Mouse (Mus musculus): ENCODE data around the gene Arpp21. TPM values are rescaled to one million over a fixed set of nuclear protein-coding genes. Genes with fewer than 3 reads are reported as not detected.

Arpp21 gene
- polyA plus RNA-seq, 1 experiment from 2014 or later, result 2.5 TPM

GRCm38 (mm10) chr9:112111610-112112009 lies 124.1 kb downstream of the Arpp21 start:
- H3K4me3 ChIP-seq, result no peak overlapping the region
- 91% methylated on average over 5 of the region's 5 CpGs for WGBS
- no peak for DNase-seq (ENCODE audit: low spot score)
- no peaks in the 10 kb centered on the region for H3K4me1 ChIP-seq (replicated peaks)
- no peaks in the 10 kb centered on the region; the same call in 1 of the 2 replicates for H3K27me3 ChIP-seq (ENCODE audit: insufficient read depth, poor library complexity, severe bottlenecking)
- H3K36me3 ChIP-seq, result no peaks in the 10 kb centered on the region
- no peaks in the 10 kb centered on the region for H3K9me3 ChIP-seq
- H3K27ac ChIP-seq, result no peak overlapping the region

- no peak for DNase-seq (ENCODE audit: low spot score)
- no peaks in the 10 kb centered on the region for H3K36me3 ChIP-seq
- WGBS, result 75% methylated on average over 2 of the region's 2 CpGs
- H3K27ac ChIP-seq, result peak overlapping the region; percentile 60; the same call in 1 of the 2 replicates
- H3K9me3 ChIP-seq, result no peaks in the 10 kb centered on the region
- H3K4me1 ChIP-seq (replicated peaks), result peaks cover 13% of the 10 kb centered on the region
- no peaks in the 10 kb centered on the region for H3K27me3 ChIP-seq (ENCODE audit: insufficient read depth, poor library complexity, severe bottlenecking)
- no peak overlapping the region for H3K4me3 ChIP-seq
Observed at GRCm38 (mm10) chr9:112102852-112103192, 132.9 kb downstream of the Arpp21 start.

GRCm38 (mm10) chr9:112102155-112102851 lies 133.4 kb downstream of the Arpp21 start:
- H3K9me3 ChIP-seq, result no peaks in the 10 kb centered on the region
- peak overlapping the region; percentile 60 for H3K27ac ChIP-seq
- no peaks in the 10 kb centered on the region for H3K36me3 ChIP-seq
- no peak overlapping the region for H3K4me3 ChIP-seq
- WGBS, result 46% methylated on average over 6 of the region's 6 CpGs
- peaks cover 13% of the 10 kb centered on the region for H3K4me1 ChIP-seq (replicated peaks)
- DNase-seq (ENCODE audit: low spot score), result peak; percentile 50
- no peaks in the 10 kb centered on the region for H3K27me3 ChIP-seq (ENCODE audit: insufficient read depth, poor library complexity, severe bottlenecking)

- peaks cover 13% of the 10 kb centered on the region for H3K4me1 ChIP-seq (replicated peaks)
- 66% methylated on average over 3 of the region's 3 CpGs for WGBS
- peak overlapping the region; percentile 16; the same call in 1 of the 2 replicates for H3K27ac ChIP-seq
- H3K36me3 ChIP-seq, result no peaks in the 10 kb centered on the region
- DNase-seq (ENCODE audit: low spot score), result no peak
- H3K27me3 ChIP-seq (ENCODE audit: insufficient read depth, poor library complexity, severe bottlenecking), result no peaks in the 10 kb centered on the region
- H3K9me3 ChIP-seq, result no peaks in the 10 kb centered on the region
- H3K4me3 ChIP-seq, result no peak overlapping the region
Observed at GRCm38 (mm10) chr9:112100841-112101595, 134.7 kb downstream of the Arpp21 start.

- WGBS, result 86% methylated on average over 6 of the region's 6 CpGs
- no peak overlapping the region for H3K27ac ChIP-seq
- DNase-seq (ENCODE audit: low spot score), result no peak
- H3K4me1 ChIP-seq (replicated peaks), result peaks cover 10% of the 10 kb centered on the region
- no peaks in the 10 kb centered on the region for H3K36me3 ChIP-seq
- H3K4me3 ChIP-seq, result no peak overlapping the region
- H3K27me3 ChIP-seq (ENCODE audit: insufficient read depth, poor library complexity, severe bottlenecking), result no peaks in the 10 kb centered on the region
- H3K9me3 ChIP-seq, result no peaks in the 10 kb centered on the region
Observed at GRCm38 (mm10) chr9:112098267-112098666, 137.5 kb downstream of the Arpp21 start.

GRCm38 (mm10) chr9:112095708-112096107 lies 140.0 kb downstream of the Arpp21 start:
- Histone ChIP-seq H3K4me3 (no peak overlapping the region), H3K36me3 (no peaks in the 10 kb centered on the region), H3K27ac (no peak overlapping the region), H3K27me3 (ENCODE audit: insufficient read depth, poor library complexity, severe bottlenecking) (no peaks in the 10 kb centered on the region), H3K9me3 (no peaks in the 10 kb centered on the region), H3K4me1 (replicated peaks) (no peaks in the 10 kb centered on the region)
- 79% methylated on average over 5 of the region's 5 CpGs for WGBS
- DNase-seq (ENCODE audit: low spot score), result no peak

- Histone ChIP-seq H3K4me1 (replicated peaks) (no peaks in the 10 kb centered on the region), H3K9me3 (no peaks in the 10 kb centered on the region), H3K27ac (no peak overlapping the region), H3K4me3 (no peak overlapping the region), H3K36me3 (no peaks in the 10 kb centered on the region), H3K27me3 (ENCODE audit: insufficient read depth, poor library complexity, severe bottlenecking) (no peaks in the 10 kb centered on the region)
- 86% methylated on average over 2 of the region's 2 CpGs for WGBS
- no peak for DNase-seq (ENCODE audit: low spot score)
Observed at GRCm38 (mm10) chr9:112095198-112095597, 140.5 kb downstream of the Arpp21 start.

GRCm38 (mm10) chr9:112078903-112079302 lies 156.8 kb downstream of the Arpp21 start:
- H3K27ac ChIP-seq, result no peak overlapping the region
- peaks cover 12% of the 10 kb centered on the region for H3K4me1 ChIP-seq (replicated peaks)
- no peak for DNase-seq (ENCODE audit: low spot score)
- WGBS, result 94% methylated on average over 2 of the region's 2 CpGs
- H3K36me3 ChIP-seq, result no peaks in the 10 kb centered on the region
- H3K27me3 ChIP-seq (ENCODE audit: insufficient read depth, poor library complexity, severe bottlenecking), result no peaks in the 10 kb centered on the region
- H3K9me3 ChIP-seq, result no peaks in the 10 kb centered on the region
- H3K4me3 ChIP-seq, result no peak overlapping the region

GRCm38 (mm10) chr9:112078453-112078852 lies 157.3 kb downstream of the Arpp21 start:
- Histone ChIP-seq H3K27ac (no peak overlapping the region), H3K9me3 (no peaks in the 10 kb centered on the region), H3K36me3 (no peaks in the 10 kb centered on the region), H3K4me1 (replicated peaks) (peaks cover 12% of the 10 kb centered on the region), H3K4me3 (no peak overlapping the region), H3K27me3 (ENCODE audit: insufficient read depth, poor library complexity, severe bottlenecking) (no peaks in the 10 kb centered on the region)
- no peak for DNase-seq (ENCODE audit: low spot score)
- 68% methylated on average over 4 of the region's 4 CpGs for WGBS

- no peak for DNase-seq (ENCODE audit: low spot score)
- no peaks in the 10 kb centered on the region for H3K9me3 ChIP-seq
- H3K4me1 ChIP-seq (replicated peaks), result peaks cover 16% of the 10 kb centered on the region
- 71% methylated on average over 5 of the region's 5 CpGs for WGBS
- no peaks in the 10 kb centered on the region for H3K27me3 ChIP-seq (ENCODE audit: insufficient read depth, poor library complexity, severe bottlenecking)
- no peaks in the 10 kb centered on the region for H3K36me3 ChIP-seq
- H3K27ac ChIP-seq, result peak overlapping the region; percentile 59
- H3K4me3 ChIP-seq, result no peak overlapping the region
Observed at GRCm38 (mm10) chr9:112075273-112075672, 160.5 kb downstream of the Arpp21 start.

- H3K9me3 ChIP-seq, result no peaks in the 10 kb centered on the region
- no peak overlapping the region for H3K4me3 ChIP-seq
- H3K36me3 ChIP-seq, result no peaks in the 10 kb centered on the region
- peaks cover 16% of the 10 kb centered on the region for H3K4me1 ChIP-seq (replicated peaks)
- no peaks in the 10 kb centered on the region for H3K27me3 ChIP-seq (ENCODE audit: insufficient read depth, poor library complexity, severe bottlenecking)
- 51% methylated on average over 5 of the region's 5 CpGs for WGBS
- H3K27ac ChIP-seq, result peak overlapping the region; percentile 59
- DNase-seq (ENCODE audit: low spot score), result no peak
Observed at GRCm38 (mm10) chr9:112074872-112075271, 160.9 kb downstream of the Arpp21 start.

- H3K27me3 ChIP-seq (ENCODE audit: insufficient read depth, poor library complexity, severe bottlenecking), result no peaks in the 10 kb centered on the region
- no peak for DNase-seq (ENCODE audit: low spot score)
Observed at GRCm38 (mm10) chr9:112071368-112071767, 164.4 kb downstream of the Arpp21 start.

GRCm38 (mm10) chr9:112070961-112071360 lies 164.8 kb downstream of the Arpp21 start:
- no peaks in the 10 kb centered on the region for H3K27me3 ChIP-seq (ENCODE audit: insufficient read depth, poor library complexity, severe bottlenecking)
- no peak overlapping the region for H3K4me3 ChIP-seq
- H3K36me3 ChIP-seq, result no peaks in the 10 kb centered on the region
- 49% methylated on average over 5 of the region's 5 CpGs for WGBS
- peaks cover 16% of the 10 kb centered on the region for H3K4me1 ChIP-seq (replicated peaks)
- H3K9me3 ChIP-seq, result no peaks in the 10 kb centered on the region
- DNase-seq (ENCODE audit: low spot score), result no peak
- no peak overlapping the region for H3K27ac ChIP-seq

More at GRCm38 (mm10) chr9:112071368-112071767, 164.4 kb downstream of the Arpp21 start:
- H3K27ac ChIP-seq, result no peak overlapping the region
- WGBS, result 52% methylated on average over 3 of the region's 3 CpGs
- no peak overlapping the region for H3K4me3 ChIP-seq
- H3K4me1 ChIP-seq (replicated peaks), result peaks cover 16% of the 10 kb centered on the region
- H3K36me3 ChIP-seq, result no peaks in the 10 kb centered on the region
- no peaks in the 10 kb centered on the region for H3K9me3 ChIP-seq
